Mouse (Mus musculus): ENCODE measurements around the gene Ntpcr.

GRCm38 (mm10) chr8:125723437-125723836 is 6.3 kb upstream of the Ntpcr start:
- no peak for TF ChIP-seq ZC3H11A (IDR thresholded peaks at IDR 0.05; ENCODE audit: borderline replicate concordance, low read depth, low read length)
- TF ChIP-seq ZNF384 (IDR thresholded peaks at IDR 0.05; ENCODE audit: low read depth, low read length): no peak
- TF ChIP-seq HCFC1 (IDR thresholded peaks at IDR 0.05; ENCODE audit: borderline replicate concordance, insufficient read depth, low read length): no peak
